Mouse (Mus musculus) gastrocnemius, adult 8-10 months (tissue): ENCODE results near the gene Sec22a. TPM values are rescaled to one million over a fixed set of nuclear protein-coding genes. Genes with fewer than 3 reads are reported as not detected.

Source experiments
- DNase-seq, 2 experiments: peaks; one replicate each; pipeline ENCODE4 v3.0.0; 2022; ENCODE audit warnings: low spot score in 2 of 2
- total RNA-seq, 4 experiments: library from RNA; stranded (reverse); gene quantifications; 2 replicates each; pipeline ENCODE4 v1.2.4; 2022

The Sec22a gene
- total RNA-seq: 1 to 10 TPM; 4.0 to 7.1 (median 5.6) TPM

GRCm38 (mm10) chr16:35363150-35364062 is at the start of gene Sec22a:
Gene Sec22a, minus strand, starts transcription at chr16:35363918.
- DNase-seq: peak; percentile 82 to 87

GRCm38 (mm10) chr16:35406706-35407105 is 43.0 kb upstream of the Sec22a start:
- DNase-seq: no peak

- no peak for DNase-seq
These were observed 42.4 kb upstream of the Sec22a start for GRCm38 (mm10) chr16:35406166-35406565.

- DNase-seq: no peak
These were observed 41.8 kb upstream of the Sec22a start for GRCm38 (mm10) chr16:35405348-35406080.

GRCm38 (mm10) chr16:35404864-35405263 is 41.1 kb upstream of the Sec22a start:
- DNase-seq: no peak

- DNase-seq: no peak
These were observed 40.2 kb upstream of the Sec22a start for GRCm38 (mm10) chr16:35403891-35404290.

GRCm38 (mm10) chr16:35403356-35403755 is 39.6 kb upstream of the Sec22a start:
- DNase-seq: no peak

GRCm38 (mm10) chr16:35392813-35393212 is 29.1 kb upstream of the Sec22a start:
- no peak for DNase-seq

- DNase-seq: no peak
These were observed 21.9 kb upstream of the Sec22a start for GRCm38 (mm10) chr16:35385654-35386053.

GRCm38 (mm10) chr16:35380048-35380447 is 16.3 kb upstream of the Sec22a start:
- no peak for DNase-seq

GRCm38 (mm10) chr16:35379344-35379743 is 15.6 kb upstream of the Sec22a start:
- DNase-seq: no peak

GRCm38 (mm10) chr16:35364063-35364428 is 328 bp upstream of the Sec22a start:
- DNase-seq: no peak

GRCm38 (mm10) chr16:35362221-35362620 is 1.5 kb downstream of the Sec22a start:
- DNase-seq: no peak

GRCm38 (mm10) chr16:35360593-35360992 is 3.1 kb downstream of the Sec22a start:
- DNase-seq: peak in 1 of 2 experiments; percentile 12

- DNase-seq: no peak
These were observed 6.3 kb downstream of the Sec22a start for GRCm38 (mm10) chr16:35357449-35357848.

GRCm38 (mm10) chr16:35330451-35330850 is 33.3 kb downstream of the Sec22a start:
- DNase-seq: no peak

GRCm38 (mm10) chr16:35319773-35320172 is 43.9 kb downstream of the Sec22a start:
- DNase-seq: no peak

- no peak for DNase-seq
These were observed 44.4 kb downstream of the Sec22a start for GRCm38 (mm10) chr16:35319335-35319734.

- no peak for DNase-seq
These were observed 45.3 kb downstream of the Sec22a start for GRCm38 (mm10) chr16:35318397-35318796.

- no peak for DNase-seq
These were observed 46.3 kb downstream of the Sec22a start for GRCm38 (mm10) chr16:35317460-35317859.

GRCm38 (mm10) chr16:35316856-35317264 is 46.9 kb downstream of the Sec22a start:
- DNase-seq: no peak

GRCm38 (mm10) chr16:35315496-35315895 is 48.2 kb downstream of the Sec22a start:
- no peak for DNase-seq
